In genomic region chr13:34766572-34766971, GRCm38 (mm10) we compare ENCODE assay signal across 17 mouse cellular contexts. TPM values are rescaled to one million over a fixed set of nuclear protein-coding genes. Genes with fewer than 3 reads are reported as not detected.
DNase-seq lines count a peak whose midpoint lies in the region; ATAC-seq and TF ChIP-seq lines count a peak whose summit lies in the region.
"Had no signal": no experiment of that assay in that cellular context is flagged by ENCODE, and none has a peak within 500 bp of the region (broad histone marks: within the 10 kb centered on the region; RNA-seq: fewer than 3 reads in every experiment).

No protein-coding gene starts in this region.

- no peak overlapping the region for H3K27ac ChIP-seq in intestine, postnatal 0 days (ENCODE audit: low read depth, low read length)
- no peak overlapping the region for H3K27ac ChIP-seq in intestine, embryonic 16.5 days (ENCODE audit: low read length)
- no peak overlapping the region for H3K27ac ChIP-seq in hindbrain, postnatal 0 days
- H3K27ac ChIP-seq: forebrain, embryonic 13.5 days; left cerebral cortex, adult 2 months had no signal

- H3K4me1 ChIP-seq in intestine, postnatal 0 days (replicated peaks; ENCODE audit: control insufficient read depth, insufficient read depth, low read length): no peaks in the 10 kb centered on the region
- 0 out of 2 replicates have a peak, but pooled peaks cover 4% of the 10 kb centered on the region for H3K4me1 ChIP-seq in intestine, embryonic 16.5 days (ENCODE audit: control insufficient read depth, insufficient read depth, low read length)
- H3K4me1 ChIP-seq in hindbrain, postnatal 0 days (ENCODE audit: insufficient read depth, low read length): no peaks in the 10 kb centered on the region

- no peak overlapping the region for H3K4me3 ChIP-seq in intestine, postnatal 0 days (ENCODE audit: low read depth, low read length)
- no peak overlapping the region for H3K4me3 ChIP-seq in intestine, embryonic 16.5 days (ENCODE audit: low read length)
- no peak overlapping the region for H3K4me3 ChIP-seq in hindbrain, postnatal 0 days (ENCODE audit: low read length)
- H3K4me3 ChIP-seq: forebrain, embryonic 13.5 days; left cerebral cortex, adult 2 months had no signal

- H3K4me2 ChIP-seq in intestine, postnatal 0 days (replicated peaks; ENCODE audit: low read depth): no peak overlapping the region
- H3K4me2 ChIP-seq in intestine, embryonic 16.5 days (ENCODE audit: low read depth, low read length): no peak overlapping the region
- H3K4me2 ChIP-seq in hindbrain, postnatal 0 days (ENCODE audit: low read depth, low read length): no peak overlapping the region
- H3K4me2 ChIP-seq: forebrain, embryonic 13.5 days; liver, embryonic 11.5 days had no signal

- H3K36me3 ChIP-seq in intestine, postnatal 0 days (ENCODE audit: control insufficient read depth, insufficient read depth): no peaks in the 10 kb centered on the region
- no peaks in the 10 kb centered on the region for H3K36me3 ChIP-seq in intestine, embryonic 16.5 days (ENCODE audit: control insufficient read depth, insufficient read depth, low read length)
- H3K36me3 ChIP-seq in hindbrain, postnatal 0 days (ENCODE audit: insufficient read depth, low read length): no peaks in the 10 kb centered on the region
- H3K36me3 ChIP-seq: G1E had no signal

- H3K27me3 ChIP-seq in intestine, postnatal 0 days (replicated peaks; ENCODE audit: control insufficient read depth, insufficient read depth, low read length): no peaks in the 10 kb centered on the region
- no peaks in the 10 kb centered on the region for H3K27me3 ChIP-seq in intestine, embryonic 16.5 days (replicated peaks; ENCODE audit: control insufficient read depth, insufficient read depth, low read length)
- no peaks in the 10 kb centered on the region for H3K27me3 ChIP-seq in hindbrain, postnatal 0 days (ENCODE audit: insufficient read depth, low read length)
- H3K27me3 ChIP-seq: forebrain, embryonic 13.5 days had no signal

- TF ChIP-seq CTCF in intestine, postnatal 0 days (IDR thresholded peaks at IDR 0.05; ENCODE audit: low read depth): peak; percentile 37
- TF ChIP-seq CTCF in hindbrain, postnatal 0 days (IDR thresholded peaks at IDR 0.05; ENCODE audit: low read depth): no peak

- 60% methylated on average over 4 of the region's 4 CpGs for WGBS in intestine, postnatal 0 days
- 56% methylated on average over 4 of the region's 4 CpGs for WGBS in intestine, embryonic 16.5 days
- WGBS in hindbrain, postnatal 0 days: 73% methylated on average over 4 of the region's 4 CpGs

- no peaks in the 10 kb centered on the region for H3K9me3 ChIP-seq in intestine, postnatal 0 days (ENCODE audit: control insufficient read depth)
- no peaks in the 10 kb centered on the region for H3K9me3 ChIP-seq in intestine, embryonic 16.5 days (ENCODE audit: control insufficient read depth, low read length)
- H3K9me3 ChIP-seq in hindbrain, postnatal 0 days (ENCODE audit: low read length): no peaks in the 10 kb centered on the region
- H3K9me3 ChIP-seq: forebrain, embryonic 13.5 days; G1E had no signal

- ATAC-seq in intestine, postnatal 0 days: no peak
- no peak for ATAC-seq in intestine, embryonic 16.5 days
- ATAC-seq in hindbrain, postnatal 0 days: no peak
- ATAC-seq: forebrain, embryonic 13.5 days had no signal

- peak; percentile 14 for DNase-seq in lung, postnatal 25 days (ENCODE audit: low spot score)
- DNase-seq in lung, postnatal 4 days: no peak
- DNase-seq in adipocyte (ENCODE audit: low spot score): peak; percentile 62
- DNase-seq in heart, postnatal 10 days: peak; percentile 40 to 44
- DNase-seq in hindbrain, postnatal 0 days (ENCODE audit: low spot score): no peak
- DNase-seq: cerebellum, adult 2 months; gastrocnemius, postnatal 10 days; right cerebral cortex, postnatal 4 days had no signal

- no peak overlapping the region for H3K9ac ChIP-seq in intestine, postnatal 0 days (ENCODE audit: low read depth, low read length)
- no peak overlapping the region for H3K9ac ChIP-seq in intestine, embryonic 16.5 days (ENCODE audit: low read depth, low read length)
- H3K9ac ChIP-seq in hindbrain, postnatal 0 days (replicated peaks; ENCODE audit: low read length): no peak overlapping the region
- H3K9ac ChIP-seq: forebrain, embryonic 13.5 days had no signal

- intact Hi-C loops in heart, postnatal 10 days (cut with DNase I): no loop called here

RNA-seq across cellular contexts. Expression of gene Fam50b, which starts 31.9 kb away (rescaled TPM):
- 0.16 and 0.20 TPM in 2 replicates for polyA plus RNA-seq in intestine, postnatal 0 days (2015; fragmentation: Nextera tagmentation; extraction: Ambion mirVana)
- polyA plus RNA-seq in intestine, embryonic 16.5 days (2015; fragmentation: Nextera tagmentation; extraction: Ambion mirVana): not detected in 2 replicates
- not detected for total RNA-seq in heart, postnatal 10 days (2021)
- not detected in 2 replicates for total RNA-seq in hindbrain, postnatal 0 days (2014; rRNA removed)
- polyA plus RNA-seq in hindbrain, postnatal 0 days (2015; fragmentation: Nextera tagmentation; extraction: Ambion mirVana): 0.19 TPM in 1 of 2 replicates, not detected in the other
- total RNA-seq: G1E; gastrocnemius, postnatal 10 days; left cerebral cortex, adult 2 months; megakaryocyte, adult 5-6 weeks had no signal
- polyA plus RNA-seq: cerebellum, adult 2 months; forebrain, embryonic 13.5 days; G1E; hindbrain, embryonic 11.5 days; liver, embryonic 11.5 days; stomach, embryonic 16.5 days had no signal

Comparison
In these comparisons a context has a peak if more than half of its experiments do, and no peak if none do; other contexts are left out.
1. DNase-seq: peak in lung, postnatal 25 days (single experiment), adipocyte (single experiment) and heart, postnatal 10 days (2 of 2); none in lung, postnatal 4 days (0 of 2) and hindbrain, postnatal 0 days (single experiment).